Mouse (Mus musculus) liver, embryonic 14.5 days (tissue): ENCODE measurements around the gene Fam169a.

Source experiments
- CTCF ChIP-seq: IDR thresholded peaks from 2 replicates; pipeline ENCODE4 v1.5.1; 2016; ENCODE audit warnings: antibody characterized with exemption, low read depth, control low read depth
- EP300 ChIP-seq: IDR thresholded peaks from 2 replicates; pipeline ENCODE4 v1.6.1; 2016; ENCODE audit warnings: antibody characterized with exemption, low read depth

- TF ChIP-seq CTCF (no peak), EP300 (no peak)
Measured at GRCm38 (mm10) chr13:97064413-97064812, 2.7 kb upstream of the Fam169a start.
